Mouse (Mus musculus) cerebellum, adult 18-20 months (tissue): ENCODE measurements at regions not wholly inside any gene's neighbourhood (a gene's known extent, or its start where the extent isn't known, plus 50 kb on each side); places are given as distances from the start of the nearest gene placed in this dataset.

Experiments
- DNase-seq, 2 experiments: peaks; one replicate each; pipeline ENCODE4 v3.0.0; 2021

- DNase-seq = no peak
Observed at GRCm38 (mm10) chr9:91559794-91560193, 194.2 kb upstream of the Zic1 start.

GRCm38 (mm10) chr9:91547051-91547450 lies 181.4 kb upstream of the Zic1 start:
- DNase-seq = peak; percentile 80 to 86

DNA sequence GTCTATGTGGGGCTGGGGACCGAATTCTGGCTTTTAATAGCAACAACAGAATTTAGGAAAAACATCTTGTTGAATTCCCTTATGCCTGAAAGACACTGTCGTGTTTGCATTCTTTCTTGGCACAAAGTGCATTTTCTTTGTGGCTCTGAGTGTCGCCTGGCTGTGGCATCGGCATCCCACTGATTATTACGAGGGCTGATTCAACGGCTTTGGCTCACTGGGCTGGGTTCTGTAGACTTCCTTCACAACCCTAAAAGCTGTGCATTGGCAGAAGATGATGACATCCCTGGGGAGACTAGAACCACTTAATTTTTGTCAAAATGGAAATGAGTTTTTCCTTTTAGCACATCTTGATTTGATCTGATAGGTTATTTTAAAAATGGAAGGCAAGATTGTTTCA lies 179.8 kb upstream of the Zic1 start:
- DNase-seq = peak; percentile 65 to 79

GRCm38 (mm10) chr9:91528838-91529475 lies 163.3 kb upstream of the Zic1 start:
- no peak for DNase-seq

GRCm38 (mm10) chr9:91528388-91528787 lies 162.8 kb upstream of the Zic1 start:
- no peak for DNase-seq

DNA sequence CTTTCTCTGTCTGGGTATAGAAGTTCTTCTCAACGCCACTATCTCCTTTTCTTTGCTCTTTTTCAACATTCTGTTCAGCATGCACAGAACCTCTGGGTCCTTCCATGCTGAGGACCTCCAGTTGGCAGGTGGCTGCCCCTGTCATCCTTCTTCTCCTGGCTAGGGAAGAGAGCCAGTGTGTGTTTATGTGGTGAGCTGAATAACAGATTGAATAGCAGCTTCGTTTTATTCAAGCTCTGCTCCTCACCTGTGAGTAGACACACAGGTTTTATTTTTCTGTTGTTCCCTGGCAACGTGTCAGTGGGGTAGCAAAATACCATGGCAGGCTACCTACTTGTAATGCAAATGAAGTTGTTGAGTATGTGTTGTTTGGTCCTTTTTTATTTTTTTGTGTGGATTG lies 154.9 kb upstream of the Zic1 start:
- peak in 1 of 2 experiments; percentile 25 for DNase-seq

DNA sequence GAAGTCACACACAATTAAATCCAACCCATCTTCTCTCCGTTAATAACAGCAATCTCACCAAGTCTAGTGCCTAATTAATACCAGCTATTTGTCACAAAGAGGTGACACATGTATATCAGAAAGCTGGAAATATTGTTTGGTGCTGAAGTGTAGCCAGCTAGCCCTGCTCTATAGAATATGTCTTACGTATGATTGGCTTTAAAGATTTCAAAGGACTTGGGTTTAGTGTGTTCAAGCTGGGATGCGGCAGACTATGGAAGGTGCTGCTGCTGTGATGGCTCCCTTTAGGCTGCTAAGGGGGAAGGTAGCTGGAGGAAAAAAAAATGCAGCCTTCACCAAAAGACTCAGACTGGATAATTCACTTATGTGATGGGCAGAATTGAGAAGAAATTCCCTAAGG lies 144.1 kb upstream of the Zic1 start:
- DNase-seq = no peak

DNA sequence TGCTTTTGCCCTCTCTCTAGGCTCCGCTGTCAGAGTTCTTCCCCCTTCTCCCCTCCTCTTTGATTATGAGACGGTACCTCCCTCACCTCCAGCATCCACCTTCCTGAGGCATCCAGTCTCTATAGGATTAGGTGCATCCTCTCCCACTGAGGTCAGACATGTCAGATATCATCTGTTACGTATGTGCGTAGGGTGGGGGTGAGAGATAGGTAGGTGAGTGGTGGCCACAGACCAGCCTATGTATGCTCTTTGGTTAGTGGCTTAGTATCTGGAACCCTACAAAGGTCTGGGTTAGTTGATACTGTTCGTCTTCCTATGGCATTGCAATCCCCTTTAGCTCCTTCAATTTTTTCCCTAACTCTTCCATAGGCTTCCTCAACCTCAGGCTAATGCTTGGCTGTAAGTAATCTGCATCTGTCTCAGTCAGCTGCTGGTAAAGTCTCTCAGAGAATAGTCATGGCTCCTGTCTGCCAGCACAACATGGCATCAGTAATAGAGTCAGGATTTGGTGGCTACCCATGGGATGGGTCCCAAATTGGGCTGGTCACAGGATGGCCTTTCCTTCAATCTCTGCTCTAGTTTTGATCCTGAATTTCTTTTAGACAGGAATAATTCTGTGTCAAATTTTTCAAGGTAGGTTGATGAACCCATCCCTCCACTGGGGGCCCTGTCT lies 138.2 kb upstream of the Zic1 start:
- no peak for DNase-seq

DNA sequence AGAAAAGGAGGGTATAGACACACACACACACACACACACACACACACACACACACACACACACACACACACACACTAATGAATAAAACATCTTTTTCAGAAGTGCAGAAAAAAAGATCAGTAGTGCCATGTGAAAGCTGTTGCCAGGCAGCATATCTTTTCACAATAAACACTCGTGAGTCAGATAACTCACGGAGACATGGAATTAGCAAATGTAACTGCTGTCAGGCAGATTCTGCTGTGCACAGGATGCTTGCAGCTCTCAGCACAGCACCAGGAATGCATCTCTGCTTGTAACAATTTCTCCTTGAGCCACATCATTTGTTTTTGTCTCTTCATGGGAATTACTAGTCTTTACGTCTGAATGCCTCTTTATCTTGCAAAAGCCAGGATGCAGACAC lies 111.0 kb upstream of the Zic1 start:
- DNase-seq = no peak

GRCm38 (mm10) chr9:91462713-91463425 lies 97.3 kb upstream of the Zic1 start:
- no peak for DNase-seq

GRCm38 (mm10) chr9:91459921-91460320 lies 94.3 kb upstream of the Zic1 start:
- DNase-seq = no peak

DNA sequence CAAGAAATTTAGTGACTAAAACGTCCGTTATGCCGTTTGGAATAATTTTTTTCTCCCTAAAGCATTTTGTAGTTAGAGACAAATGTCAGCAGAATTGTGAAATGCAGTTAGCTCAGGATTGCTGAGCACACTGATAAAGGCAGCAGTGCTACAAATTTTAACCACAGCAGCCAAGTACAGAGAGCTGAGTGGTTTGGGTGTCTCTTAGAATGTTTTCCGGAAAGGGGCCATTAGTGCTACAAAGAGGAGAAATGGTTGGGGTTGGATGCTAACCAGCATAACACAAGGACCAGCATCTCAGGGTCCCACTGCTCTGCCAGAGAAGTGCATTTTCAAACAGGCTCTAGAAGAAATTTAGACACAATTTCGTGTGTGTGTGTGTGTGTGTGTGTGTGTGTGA lies 91.2 kb upstream of the Zic1 start:
- no peak for DNase-seq

DNA sequence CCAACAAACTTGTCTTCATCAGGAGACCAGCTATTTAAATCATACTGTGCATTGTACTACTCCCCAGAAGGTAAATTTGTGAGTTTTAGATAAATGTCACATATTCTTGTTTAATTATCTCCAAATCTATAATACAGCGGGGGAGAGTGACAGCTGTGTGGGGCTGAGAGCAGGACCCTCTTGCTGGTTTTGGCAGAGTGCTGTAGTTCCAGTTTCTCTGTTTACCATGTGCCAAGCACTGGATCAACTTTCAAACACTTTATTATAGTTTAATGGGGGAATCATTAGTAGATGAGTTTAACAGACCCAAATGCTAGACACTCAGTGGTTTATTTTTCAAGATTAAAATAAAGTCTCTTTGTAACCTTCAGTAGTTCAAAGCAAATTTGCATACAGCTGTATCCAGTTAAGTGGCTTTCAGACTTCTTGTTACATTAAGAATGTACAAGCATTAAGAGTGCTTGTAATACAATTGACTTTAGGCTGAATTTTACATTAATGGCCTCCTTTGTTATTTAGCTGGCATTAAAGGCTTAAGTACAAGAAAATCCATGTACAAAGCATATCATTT lies 90.7 kb upstream of the Zic1 start:
- no peak for DNase-seq

DNA sequence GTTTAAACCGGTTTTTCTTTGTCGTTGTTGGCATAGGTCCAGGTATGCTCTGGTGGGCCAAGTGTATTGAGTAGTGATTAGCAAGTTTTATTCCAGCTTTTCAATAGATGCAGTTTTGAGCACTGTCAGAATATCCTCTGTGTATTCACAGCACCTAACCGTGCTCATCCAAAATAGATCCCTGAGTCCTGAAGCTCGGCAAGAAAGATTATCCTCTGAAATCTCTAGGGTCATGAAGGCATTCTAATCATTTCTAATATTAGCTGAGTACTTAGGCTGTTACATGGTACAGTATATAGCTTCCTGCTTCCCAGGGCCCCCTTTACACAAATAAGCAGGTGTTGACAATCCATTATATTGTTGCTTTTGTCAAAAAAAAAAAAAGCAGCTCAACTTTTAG lies 73.5 kb upstream of the Zic1 start:
- DNase-seq = no peak
